Mouse (Mus musculus) adrenal gland, adult 8-10 months (tissue): Measurements from ENCODE around the gene Zfhx3. TPM values are rescaled to one million over a fixed set of nuclear protein-coding genes. Genes with fewer than 3 reads are reported as not detected.

Experiments
- DNase-seq: peaks from one replicate; pipeline ENCODE4 v3.0.0; 2022
- total RNA-seq, 4 experiments: library from RNA; stranded (reverse); gene quantifications; 2 replicates each; pipeline ENCODE4 v1.2.4; 2022

Gene Zfhx3
- total RNA-seq, 4 experiments from 2014 or later = 40.3 to 85.2 (median 55.1) TPM

- no peak for DNase-seq
Measured at GRCm38 (mm10) chr8:108244636-108245494, 302.4 kb downstream of the Zfhx3 start.

GRCm38 (mm10) chr8:108245575-108245974 lies 303.1 kb downstream of the Zfhx3 start:
- DNase-seq = no peak

GRCm38 (mm10) chr8:108246035-108246933 lies 303.8 kb downstream of the Zfhx3 start:
- DNase-seq = no peak

GRCm38 (mm10) chr8:108246934-108247417 lies 304.5 kb downstream of the Zfhx3 start:
- DNase-seq = no peak

GRCm38 (mm10) chr8:108264593-108265160 lies 322.2 kb downstream of the Zfhx3 start:
- no peak for DNase-seq

GRCm38 (mm10) chr8:108277960-108278359 lies 335.5 kb downstream of the Zfhx3 start:
- no peak for DNase-seq

- DNase-seq = no peak
Measured at GRCm38 (mm10) chr8:108281981-108282380, 339.5 kb downstream of the Zfhx3 start.

GRCm38 (mm10) chr8:108286117-108286516 lies 343.7 kb downstream of the Zfhx3 start:
- no peak for DNase-seq

- DNase-seq = no peak
Measured at GRCm38 (mm10) chr8:108300964-108301615, 358.6 kb downstream of the Zfhx3 start.

- no peak for DNase-seq
Measured at GRCm38 (mm10) chr8:108301654-108302053, 359.2 kb downstream of the Zfhx3 start.

- no peak for DNase-seq
Measured at GRCm38 (mm10) chr8:108305368-108305767, 362.9 kb downstream of the Zfhx3 start.

- DNase-seq = no peak
Measured at GRCm38 (mm10) chr8:108309525-108310246, 367.2 kb downstream of the Zfhx3 start.

- no peak for DNase-seq
Measured at GRCm38 (mm10) chr8:108315046-108315445, 372.6 kb downstream of the Zfhx3 start.

GRCm38 (mm10) chr8:108317532-108318093 lies 375.2 kb downstream of the Zfhx3 start:
- no peak for DNase-seq

GRCm38 (mm10) chr8:108327711-108328110 lies 385.3 kb downstream of the Zfhx3 start:
- DNase-seq = no peak

GRCm38 (mm10) chr8:108348352-108348751 lies 405.9 kb downstream of the Zfhx3 start:
- no peak for DNase-seq

GRCm38 (mm10) chr8:108348776-108349175 lies 406.3 kb downstream of the Zfhx3 start:
- DNase-seq = no peak

- DNase-seq = no peak
Measured at GRCm38 (mm10) chr8:108355119-108355777, 412.8 kb downstream of the Zfhx3 start.

GRCm38 (mm10) chr8:108361402-108361801 lies 419.0 kb downstream of the Zfhx3 start:
- no peak for DNase-seq

- DNase-seq = no peak
Measured at GRCm38 (mm10) chr8:108362421-108362820, 420.0 kb downstream of the Zfhx3 start.

- DNase-seq = no peak
Measured at GRCm38 (mm10) chr8:108363435-108363834, 421.0 kb downstream of the Zfhx3 start.
